Mouse (Mus musculus): ENCODE data around the gene Gdi1.

DNA sequence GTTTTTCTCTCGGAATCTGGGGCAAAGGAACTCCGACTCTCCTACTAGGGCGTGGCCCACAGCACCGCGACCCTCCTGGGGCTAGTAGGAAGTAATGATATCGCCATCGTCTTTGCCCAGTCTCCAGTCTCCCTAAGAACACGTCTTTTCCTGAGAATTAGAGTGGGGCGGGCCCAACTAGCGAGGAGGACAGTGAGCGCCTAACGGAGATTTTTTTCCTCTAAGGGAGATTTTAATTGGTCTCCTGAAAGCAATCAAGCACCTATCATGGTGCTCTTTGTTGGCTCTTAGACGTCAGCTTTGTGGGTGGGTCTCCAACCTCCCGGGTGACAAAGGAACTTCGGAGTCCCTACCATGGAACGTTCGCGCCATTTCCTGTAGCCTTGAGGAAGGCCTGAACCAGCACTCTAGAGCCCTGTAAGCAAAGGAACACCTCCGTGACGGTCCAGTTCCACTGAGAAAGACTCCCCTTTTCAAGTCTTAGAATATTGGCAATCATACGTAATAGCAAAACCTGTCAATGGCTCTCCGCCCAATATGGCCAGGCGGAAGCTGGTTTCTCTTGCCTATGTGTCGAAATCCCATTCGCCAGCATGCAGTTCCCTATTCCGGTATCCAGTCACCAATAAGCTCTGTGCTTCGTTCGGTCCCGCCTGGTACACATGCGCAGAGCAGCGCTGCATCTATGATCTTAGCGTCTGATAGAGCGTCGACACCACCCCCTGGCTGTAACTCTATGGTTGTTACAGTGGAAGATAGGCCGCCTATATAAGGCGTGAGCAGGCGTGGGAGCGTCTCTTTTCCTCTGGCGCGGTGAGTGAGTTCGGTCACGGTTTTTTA is 34.5 kb upstream of the Gdi1 start, which contains the start of gene Rpl10:
- TF ChIP-seq CTCF (IDR thresholded peaks at IDR 0.05; ENCODE audit: control insufficient read depth, insufficient read depth, insufficient replicate concordance, low read depth, low read length) (no peak), POLR2A (IDR thresholded peaks at IDR 0.05; ENCODE audit: control insufficient read depth, low read depth, low read length) (peak; percentile 88)

All from testis, adult 2 months (tissue).